Mouse (Mus musculus) mature B cell (primary cell): ENCODE results near the gene Frmpd4.

Source experiments
- in situ Hi-C: fragments of 300-500 bp; cut with MboI; formaldehyde crosslinking; loops from 2 replicates; pipeline ENCODE4 v1.14.3; 2019

Gene Frmpd4

DNA sequence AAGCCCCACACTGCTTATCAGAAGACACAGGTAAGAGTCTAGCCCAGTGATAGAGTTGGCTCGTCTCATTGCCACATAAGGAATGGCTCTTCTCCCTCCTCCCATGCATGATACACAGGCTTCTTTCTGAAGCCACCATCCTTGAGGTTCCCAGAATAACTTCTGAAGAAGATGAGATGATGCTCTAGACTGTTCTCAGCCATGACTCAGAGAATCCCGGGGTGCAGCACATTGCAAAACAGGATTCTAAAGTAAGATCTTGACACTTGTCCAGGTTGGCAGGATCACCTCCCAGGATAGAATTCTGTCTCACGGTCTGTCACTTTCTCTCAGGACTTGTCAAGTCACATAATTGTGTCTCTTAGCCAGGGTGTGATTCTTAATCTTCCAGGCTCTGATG lies 1024.2 kb downstream of the Frmpd4 start:
- in situ Hi-C loops: no loop called here

DNA sequence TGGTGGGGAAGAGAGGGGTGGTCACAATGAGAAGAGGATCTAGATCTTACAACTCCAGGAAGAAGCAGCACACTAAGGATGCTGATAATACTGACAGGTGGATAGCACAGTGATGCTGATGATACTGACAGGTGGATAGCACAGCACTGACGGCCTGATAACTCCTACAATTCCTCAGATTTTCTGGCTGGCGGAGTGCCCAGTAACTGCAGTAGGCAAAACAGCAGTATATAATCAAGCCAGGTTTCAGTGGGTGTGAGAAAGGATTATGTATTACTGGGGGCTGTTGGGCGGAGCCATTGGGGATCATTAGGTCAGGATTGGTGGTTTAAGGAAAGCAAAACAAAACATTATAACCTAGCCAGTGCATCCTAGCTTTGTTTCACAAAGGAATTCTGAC lies 1053.9 kb downstream of the Frmpd4 start:
- in situ Hi-C loops: no loop called here

DNA sequence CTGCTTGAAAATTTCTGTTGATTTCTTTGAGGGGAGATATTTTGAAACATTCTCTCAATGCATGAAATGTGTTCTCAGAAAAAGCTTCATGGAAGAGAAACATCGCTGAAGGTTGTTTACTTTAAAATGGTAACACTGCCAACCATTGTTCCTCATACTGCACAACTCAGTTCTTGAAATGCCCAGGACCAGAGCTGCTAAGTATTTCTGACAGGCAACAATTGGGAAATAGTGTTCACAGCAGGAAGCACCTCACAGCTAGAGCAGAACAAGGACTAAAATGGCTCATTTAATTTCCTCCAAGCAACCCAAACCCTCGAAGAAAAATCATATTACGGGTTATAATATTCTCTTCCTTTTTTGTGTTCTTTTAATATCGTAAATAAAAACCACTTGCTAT lies 1054.5 kb downstream of the Frmpd4 start:
- in situ Hi-C loops: no loop called here

DNA sequence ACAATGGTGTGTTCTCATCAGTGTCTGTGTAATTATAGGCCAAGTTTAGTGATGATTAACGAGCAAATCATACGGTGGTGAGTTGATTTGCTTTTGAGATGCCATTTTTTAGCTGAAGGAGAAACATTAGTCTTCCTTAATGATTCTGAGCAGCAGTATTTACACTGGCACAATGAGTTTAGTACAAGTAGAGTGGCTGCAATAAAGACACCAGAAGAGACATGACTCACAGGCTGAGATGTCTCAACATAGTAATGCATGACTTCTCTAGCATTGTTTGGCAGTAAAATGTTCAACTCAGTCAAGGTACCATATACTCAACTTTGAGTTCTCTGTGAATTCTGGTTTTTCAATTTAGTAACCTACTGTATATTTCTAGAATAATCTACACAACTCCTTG lies 1058.6 kb downstream of the Frmpd4 start:
- in situ Hi-C loops: no loop called here

DNA sequence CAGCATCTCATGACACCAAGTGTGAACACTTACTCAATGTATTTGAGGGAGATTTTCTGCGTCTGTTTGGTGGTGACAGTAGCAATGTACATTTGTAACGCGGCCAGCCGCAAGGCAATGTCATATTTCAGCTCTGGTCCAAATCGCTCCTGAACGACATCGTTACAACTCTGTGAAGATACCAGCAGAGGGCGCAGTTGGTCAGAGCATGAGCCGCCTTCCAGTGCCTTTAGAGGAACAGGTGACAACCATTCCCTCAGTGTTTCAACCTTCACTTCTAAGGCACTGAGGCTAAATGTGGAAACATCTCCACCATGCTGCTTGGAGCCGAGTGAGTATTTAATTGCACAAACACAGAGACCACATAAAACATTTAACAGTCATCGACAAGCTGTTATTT lies 1079.3 kb downstream of the Frmpd4 start:
- in situ Hi-C loops: loop anchor here (25.0 kb wide), 1 partner anchor 210 kb away; no protein-coding TSS in a partner anchor

DNA sequence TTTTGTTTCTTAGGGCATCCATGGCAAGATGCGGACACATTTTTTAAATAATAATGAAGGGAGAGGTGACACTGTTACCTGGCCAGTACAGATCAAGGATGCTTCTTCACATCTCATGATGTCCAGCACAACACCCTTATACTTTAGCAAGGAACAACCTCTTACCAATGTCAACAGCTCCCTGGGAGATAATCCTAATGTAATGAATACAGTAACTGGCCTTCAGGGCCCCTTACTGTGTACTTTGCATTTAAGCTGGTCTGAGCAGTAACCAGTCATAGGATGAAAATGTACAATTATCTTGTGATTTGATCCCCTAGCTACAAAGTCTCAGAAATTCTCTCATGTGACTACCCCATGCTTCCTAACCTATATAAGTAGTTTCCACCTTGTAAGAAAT lies 1084.8 kb downstream of the Frmpd4 start:
- in situ Hi-C loops: loop anchor here (25.0 kb wide), 1 partner anchor 205 kb away; no protein-coding TSS in a partner anchor

DNA sequence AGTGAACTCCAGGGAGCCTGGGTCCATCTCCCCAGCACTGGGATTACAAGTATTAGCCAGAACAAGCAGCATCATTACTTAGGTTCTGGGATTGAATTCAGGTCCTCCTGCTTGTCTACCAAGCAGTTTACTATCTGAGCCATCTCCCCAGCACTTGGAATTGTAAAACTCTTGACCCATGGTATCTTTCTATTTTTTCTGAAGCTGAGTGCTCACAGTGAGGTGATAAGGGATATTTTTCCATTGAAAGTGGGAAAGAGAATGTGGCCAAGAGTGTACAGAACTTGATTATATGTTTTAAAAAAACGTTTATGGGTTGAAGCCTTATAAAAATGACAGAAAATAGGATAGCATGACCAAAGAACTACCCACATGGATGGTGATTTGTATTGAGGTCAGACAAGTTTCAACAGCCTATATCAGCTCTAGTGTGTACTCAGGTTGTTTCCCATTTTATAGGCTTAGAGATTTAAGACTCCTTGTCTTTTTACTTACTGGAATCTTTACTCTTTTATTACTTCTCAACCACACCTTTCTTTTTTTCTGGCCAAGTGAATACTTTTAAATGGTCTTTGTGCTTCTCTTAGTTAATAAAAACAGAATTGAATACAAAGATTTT lies 1085.3 kb downstream of the Frmpd4 start:
- in situ Hi-C loops: loop anchor here (25.0 kb wide), 1 partner anchor 204 kb away; no protein-coding TSS in a partner anchor

DNA sequence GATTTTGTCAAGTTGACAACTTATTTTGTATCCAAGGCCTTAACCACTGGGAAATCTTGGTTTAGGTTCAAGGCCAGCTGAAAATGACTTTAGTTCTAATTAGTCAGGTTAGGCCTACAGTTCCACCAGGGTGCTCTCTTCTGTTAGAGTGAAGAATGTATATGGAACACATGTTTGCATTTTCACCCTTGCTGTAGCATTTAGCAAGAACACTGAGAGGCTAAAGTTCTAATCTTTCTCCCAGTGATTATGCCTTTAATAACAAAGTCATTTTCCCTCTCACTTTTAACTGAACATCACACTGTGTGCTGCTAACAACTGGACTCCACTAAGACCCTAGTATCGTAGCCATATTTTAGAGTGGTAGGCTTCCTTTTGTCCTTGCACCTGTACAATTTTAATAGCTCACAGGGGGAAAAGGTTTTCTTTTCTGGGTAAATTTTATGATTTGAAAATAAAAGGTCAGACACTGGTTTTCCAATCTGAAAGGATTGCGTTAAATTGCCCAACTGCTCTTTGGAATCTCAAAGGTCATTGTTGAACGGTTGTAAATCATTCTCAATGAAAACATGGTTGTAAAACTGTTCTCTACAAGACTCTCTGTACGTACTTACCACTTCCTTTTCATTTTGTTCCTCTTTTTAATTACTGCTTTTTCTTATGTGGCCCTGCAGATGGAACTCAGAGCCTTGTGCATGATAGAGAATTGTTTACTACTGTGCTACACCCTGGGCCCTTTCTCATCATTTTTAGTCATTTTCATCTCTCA lies 1093.4 kb downstream of the Frmpd4 start:
- in situ Hi-C loops: loop anchor here (25.0 kb wide), 1 partner anchor 196 kb away; no protein-coding TSS in a partner anchor

DNA sequence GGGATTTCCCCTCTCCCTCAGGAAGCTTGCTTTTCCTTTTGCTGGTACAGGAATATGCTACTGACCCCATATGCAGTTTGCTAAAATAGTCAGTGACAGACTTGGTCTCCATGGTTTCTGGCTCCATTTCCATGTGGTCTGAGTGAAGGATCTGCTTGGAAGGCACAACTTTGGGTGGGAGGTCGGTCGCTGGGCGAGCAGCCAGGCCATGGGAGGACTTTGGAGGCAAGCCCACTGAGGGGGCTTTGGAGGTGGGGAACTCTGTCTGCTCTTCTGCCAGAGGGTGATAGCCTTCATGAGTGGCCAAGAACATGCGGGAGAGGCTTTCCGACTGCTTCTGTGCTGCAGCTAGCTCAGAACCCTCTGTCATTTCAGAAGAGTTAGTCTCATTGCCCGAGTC lies 1099.4 kb downstream of the Frmpd4 start:
- in situ Hi-C loops: loop anchor here (25.0 kb wide), 1 partner anchor 190 kb away; no protein-coding TSS in a partner anchor

DNA sequence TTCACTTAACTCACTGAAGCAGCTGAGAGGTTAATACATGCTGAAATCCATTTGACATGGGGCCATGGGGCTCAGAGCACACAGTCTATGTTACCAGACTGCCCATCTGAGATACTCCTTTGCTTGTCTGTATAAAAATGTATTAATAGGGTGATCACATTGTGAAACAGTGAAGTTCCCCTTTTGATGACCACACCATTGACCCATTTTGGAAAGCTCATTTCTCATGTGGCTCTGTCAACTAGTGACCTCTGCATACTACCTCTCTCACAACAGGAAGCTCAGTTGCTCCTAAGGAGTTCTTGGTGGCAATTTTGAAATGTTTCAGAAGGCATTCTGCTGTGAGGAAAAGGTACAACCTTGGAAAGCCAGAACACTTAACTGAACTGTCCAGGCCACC lies 1142.1 kb downstream of the Frmpd4 start:
- in situ Hi-C loops: no loop called here

DNA sequence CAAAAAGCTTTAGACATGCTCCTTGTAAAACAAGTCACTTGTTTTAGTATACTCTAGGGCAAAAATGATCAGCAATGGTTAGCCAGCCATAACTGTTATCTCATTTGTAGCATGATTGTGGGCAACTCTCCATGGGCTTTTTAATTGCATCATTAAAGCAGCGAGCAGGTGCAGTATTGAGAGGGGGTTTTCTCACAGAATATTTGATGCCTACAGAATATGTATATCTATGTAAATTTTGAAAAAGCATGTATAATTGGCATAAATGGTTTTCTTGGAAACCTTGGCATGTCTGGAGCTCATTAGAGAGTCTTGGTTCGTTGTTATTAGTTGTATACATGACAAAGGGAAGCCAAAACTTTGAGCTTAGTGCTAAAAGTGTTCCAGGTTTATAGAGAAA lies 1143.1 kb downstream of the Frmpd4 start:
- in situ Hi-C loops: no loop called here
